Mouse (Mus musculus): ENCODE data around the gene Map3k19.

The Map3k19 gene

GRCm38 (mm10) chr1:127854486-127855222 lies at the start of gene Map3k19:
Gene Map3k19 (minus strand): TSS chr1:127855031.
- DNase-seq (ENCODE audit: low spot score): peak; percentile 41

GRCm38 (mm10) chr1:127899401-127899800 lies 44.6 kb upstream of the Map3k19 start:
- DNase-seq (ENCODE audit: low spot score): no peak

GRCm38 (mm10) chr1:127869276-127869675 lies 14.4 kb upstream of the Map3k19 start:
- DNase-seq (ENCODE audit: low spot score): no peak

GRCm38 (mm10) chr1:127868300-127869261 lies 13.8 kb upstream of the Map3k19 start, which contains the start of gene Rab3gap1:
Gene Rab3gap1 (plus strand): TSS chr1:127868773.
- DNase-seq (ENCODE audit: low spot score): peak; percentile 90

- DNase-seq (ENCODE audit: low spot score): no peak
Observed at GRCm38 (mm10) chr1:127863806-127864205, 9.0 kb upstream of the Map3k19 start.

GRCm38 (mm10) chr1:127861900-127862299 lies 7.1 kb upstream of the Map3k19 start:
- no peak for DNase-seq (ENCODE audit: low spot score)

GRCm38 (mm10) chr1:127860492-127860891 lies 5.7 kb upstream of the Map3k19 start:
- DNase-seq (ENCODE audit: low spot score): no peak

- DNase-seq (ENCODE audit: low spot score): no peak
Observed at GRCm38 (mm10) chr1:127859799-127860400, 5.1 kb upstream of the Map3k19 start.

- DNase-seq (ENCODE audit: low spot score): no peak
Observed at GRCm38 (mm10) chr1:127858945-127859648, 4.3 kb upstream of the Map3k19 start.

GRCm38 (mm10) chr1:127850075-127850610 lies 4.7 kb downstream of the Map3k19 start:
- no peak for DNase-seq (ENCODE audit: low spot score)

GRCm38 (mm10) chr1:127845472-127845871 lies 9.4 kb downstream of the Map3k19 start:
- DNase-seq (ENCODE audit: low spot score): no peak

GRCm38 (mm10) chr1:127838602-127839001 lies 16.2 kb downstream of the Map3k19 start:
- DNase-seq (ENCODE audit: low spot score): no peak

- no peak for DNase-seq (ENCODE audit: low spot score)
Observed at GRCm38 (mm10) chr1:127836619-127837018, 18.2 kb downstream of the Map3k19 start.

GRCm38 (mm10) chr1:127834202-127834601 lies 20.6 kb downstream of the Map3k19 start:
- no peak for DNase-seq (ENCODE audit: low spot score)

- no peak for DNase-seq (ENCODE audit: low spot score)
Observed at GRCm38 (mm10) chr1:127833714-127834113, 21.1 kb downstream of the Map3k19 start.

- DNase-seq (ENCODE audit: low spot score): no peak
Observed at GRCm38 (mm10) chr1:127830215-127830921, 24.5 kb downstream of the Map3k19 start.

- DNase-seq (ENCODE audit: low spot score): no peak
Observed at GRCm38 (mm10) chr1:127827325-127827724, 27.5 kb downstream of the Map3k19 start.

- DNase-seq (ENCODE audit: low spot score): no peak
Observed at GRCm38 (mm10) chr1:127816381-127816780, 38.5 kb downstream of the Map3k19 start.

- DNase-seq (ENCODE audit: low spot score): no peak
Observed at GRCm38 (mm10) chr1:127812929-127813328, 41.9 kb downstream of the Map3k19 start.

- no peak for DNase-seq (ENCODE audit: low spot score)
Observed at GRCm38 (mm10) chr1:127808671-127809070, 46.2 kb downstream of the Map3k19 start.

- no peak for DNase-seq (ENCODE audit: low spot score)
Observed at GRCm38 (mm10) chr1:127802916-127803315, 51.9 kb downstream of the Map3k19 start.

All from ovary, postnatal 36 days (tissue).